Mouse (Mus musculus) spleen, adult 18-20 months (tissue): ENCODE data around the gene Ankrd33b.

Experiments
- DNase-seq, 2 experiments: peaks; one replicate each; pipeline ENCODE4 v3.0.0; 2022; ENCODE audit warnings: mixed read lengths in 2 of 2

Ankrd33b gene

GRCm38 (mm10) chr15:31337983-31338382 is 29.5 kb downstream of the Ankrd33b start:
- DNase-seq: no peak

- DNase-seq: no peak
Observed at GRCm38 (mm10) chr15:31337192-31337741, 30.3 kb downstream of the Ankrd33b start.

GRCm38 (mm10) chr15:31336685-31337084 is 30.8 kb downstream of the Ankrd33b start:
- DNase-seq: peak; percentile 52 to 64

- no peak for DNase-seq
Observed at GRCm38 (mm10) chr15:31334829-31335228, 32.7 kb downstream of the Ankrd33b start.

- no peak for DNase-seq
Observed at GRCm38 (mm10) chr15:31332541-31333163, 34.9 kb downstream of the Ankrd33b start.

GRCm38 (mm10) chr15:31331742-31332141 is 35.8 kb downstream of the Ankrd33b start:
- DNase-seq: no peak

- DNase-seq: no peak
Observed at GRCm38 (mm10) chr15:31328082-31328614, 39.4 kb downstream of the Ankrd33b start.

- DNase-seq: no peak
Observed at GRCm38 (mm10) chr15:31325660-31326354, 41.7 kb downstream of the Ankrd33b start.

- DNase-seq: no peak
Observed at GRCm38 (mm10) chr15:31324551-31324950, 43.0 kb downstream of the Ankrd33b start.

GRCm38 (mm10) chr15:31323684-31324083 is 43.8 kb downstream of the Ankrd33b start:
- DNase-seq: peak in 1 of 2 experiments; percentile 28

- DNase-seq: no peak
Observed at GRCm38 (mm10) chr15:31320598-31321377, 46.7 kb downstream of the Ankrd33b start.

- no peak for DNase-seq
Observed at GRCm38 (mm10) chr15:31319046-31319445, 48.5 kb downstream of the Ankrd33b start.

GRCm38 (mm10) chr15:31318158-31318955 is 49.2 kb downstream of the Ankrd33b start:
- no peak for DNase-seq

- DNase-seq: no peak
Observed at GRCm38 (mm10) chr15:31317056-31317805, 50.3 kb downstream of the Ankrd33b start.

GRCm38 (mm10) chr15:31315630-31316231 is 51.8 kb downstream of the Ankrd33b start:
- peak; percentile 26 to 68 for DNase-seq

GRCm38 (mm10) chr15:31312001-31312400 is 55.5 kb downstream of the Ankrd33b start:
- DNase-seq: no peak

- DNase-seq: no peak
Observed at GRCm38 (mm10) chr15:31309526-31309925, 58.0 kb downstream of the Ankrd33b start.

GRCm38 (mm10) chr15:31306726-31307125 is 60.8 kb downstream of the Ankrd33b start:
- DNase-seq: no peak

- DNase-seq: no peak
Observed at GRCm38 (mm10) chr15:31305181-31305580, 62.3 kb downstream of the Ankrd33b start.

- DNase-seq: no peak
Observed at GRCm38 (mm10) chr15:31304302-31304701, 63.2 kb downstream of the Ankrd33b start.
